Mouse (Mus musculus) large intestine, adult 2 months (tissue): ENCODE measurements around the gene Vwa5b2. TPM values are rescaled to one million over a fixed set of nuclear protein-coding genes. Genes with fewer than 3 reads are reported as not detected.

Source experiments
- DNase-seq: peaks from one replicate; pipeline ENCODE4 v3.0.0-alpha.2; 2012; ENCODE audit warnings: low read depth, low spot score
- WGBS: fragments of 180-500 bp; shearing (Covaris S2); methylation state at CpG from one replicate; pipeline ENCODE4 v1.1.7; 2018; 5-methylcytosine and 5-hydroxymethylcytosine counted together
- polyA plus RNA-seq: library from polyadenylated mRNA; depleted of rRNA; stranded (reverse); fragments of >200 nt; gene quantifications from 2 replicates; pipeline ENCODE4 v1.2.3, GENCODE M21; 2012

The Vwa5b2 gene
- polyA plus RNA-seq, 1 experiment: 2.2 TPM

- WGBS: 61% methylated on average over 9 of the region's 9 CpGs
- DNase-seq: no peak
Observed at GRCm38 (mm10) chr16:20604705-20605104, 15.4 kb downstream of the Vwa5b2 start.

DNA sequence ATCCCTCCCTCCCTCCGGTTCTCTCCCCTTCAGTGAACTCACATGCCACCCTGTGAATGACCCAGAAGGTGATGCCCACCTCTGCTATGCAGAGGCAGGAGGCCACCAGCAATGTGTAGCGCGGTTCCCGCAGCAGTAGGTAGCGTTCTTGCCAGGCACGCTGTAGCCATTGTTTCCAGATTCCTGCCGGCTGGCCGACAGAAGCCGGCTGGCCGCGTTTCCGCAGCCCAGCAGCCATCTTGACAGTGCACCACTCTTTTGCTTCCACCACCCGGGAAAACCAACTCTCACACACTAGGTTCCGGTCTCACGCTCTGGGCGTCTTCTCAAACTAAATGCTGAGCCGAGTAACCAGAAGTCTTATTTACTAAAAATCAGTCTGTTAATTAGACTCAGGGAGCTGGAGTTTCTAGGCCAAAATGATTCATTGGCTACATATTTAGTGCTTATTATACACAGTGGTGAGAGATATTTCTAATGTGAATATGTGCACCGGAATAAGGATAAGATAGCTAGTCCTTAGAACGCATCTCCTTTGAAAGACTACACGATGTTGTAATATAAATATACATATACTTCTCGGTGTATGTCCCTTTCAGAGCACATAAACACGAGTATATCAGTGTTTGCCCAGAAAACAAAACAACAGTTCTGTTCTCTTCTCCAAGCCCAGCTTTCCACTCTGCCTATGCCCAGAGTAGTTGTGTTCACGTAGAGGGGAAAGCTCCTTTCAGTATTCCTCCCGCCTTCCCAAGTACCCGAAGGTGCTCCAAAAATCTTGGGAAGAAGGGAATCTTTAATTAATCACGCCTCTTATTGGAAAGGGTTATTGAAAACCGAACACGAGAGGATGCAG is 21.5 kb downstream of the Vwa5b2 start:
- WGBS: under 1% methylated on average over 28 of the region's 28 CpGs
- DNase-seq: no peak

DNA sequence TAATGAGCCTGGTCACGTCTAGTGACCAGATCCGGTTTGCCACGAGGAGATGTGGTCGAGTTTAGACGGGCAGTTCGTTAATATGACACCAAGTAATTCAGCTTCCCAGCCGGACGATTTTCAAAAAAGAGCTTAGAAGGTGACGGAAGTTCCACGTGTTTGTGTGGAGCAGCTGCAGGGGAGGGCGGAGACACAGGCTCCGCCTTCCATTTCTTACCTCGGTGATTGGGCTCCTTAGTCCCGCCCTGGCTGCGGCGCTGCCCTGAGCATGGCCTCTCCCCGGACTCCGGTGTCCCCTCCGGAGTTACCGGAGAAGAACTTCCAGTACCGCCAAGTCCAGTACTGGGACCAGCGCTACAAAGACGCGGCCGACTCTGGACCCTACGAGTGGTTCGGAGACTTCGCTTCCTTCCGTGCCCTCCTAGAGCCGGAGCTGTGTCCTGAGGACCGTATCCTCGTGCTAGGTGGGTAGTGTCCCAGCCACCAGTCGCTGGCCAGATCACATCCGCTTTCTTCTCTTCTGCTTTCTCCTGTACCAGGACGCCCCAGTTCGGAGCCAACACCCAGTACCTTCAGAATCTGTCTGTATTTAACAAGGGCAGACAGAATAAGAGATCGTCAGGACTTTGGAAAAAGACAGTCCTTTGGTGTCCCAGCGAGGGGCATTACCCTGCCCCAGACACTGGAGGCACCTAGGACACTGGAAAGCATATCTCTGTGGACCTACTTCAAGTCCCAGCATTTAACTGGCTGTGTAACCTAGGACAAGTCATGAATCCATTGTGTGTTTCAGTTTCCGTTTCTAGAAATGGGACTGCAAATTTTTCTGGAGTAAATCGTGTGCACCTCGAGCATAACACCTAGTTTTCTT is 22.3 kb downstream of the Vwa5b2 start, which contains the start of the genes Eef1akmt4, Gm49333 and Alg3:
Gene Eef1akmt4 (plus strand): TSS at position 237 of the 871 bp plus-strand sequence.
Gene Gm49333 (plus strand): TSS at position 254 of the 871 bp plus-strand sequence.
Gene Alg3 (minus strand): TSS at position 379 of the 871 bp plus-strand sequence.
- peak; percentile 82 for DNase-seq
- under 1% methylated on average over 41 of the region's 41 CpGs for WGBS

GRCm38 (mm10) chr16:20619541-20620398 is 30.5 kb downstream of the Vwa5b2 start:
- WGBS: 5% methylated on average over 79 of the region's 83 CpGs

DNA sequence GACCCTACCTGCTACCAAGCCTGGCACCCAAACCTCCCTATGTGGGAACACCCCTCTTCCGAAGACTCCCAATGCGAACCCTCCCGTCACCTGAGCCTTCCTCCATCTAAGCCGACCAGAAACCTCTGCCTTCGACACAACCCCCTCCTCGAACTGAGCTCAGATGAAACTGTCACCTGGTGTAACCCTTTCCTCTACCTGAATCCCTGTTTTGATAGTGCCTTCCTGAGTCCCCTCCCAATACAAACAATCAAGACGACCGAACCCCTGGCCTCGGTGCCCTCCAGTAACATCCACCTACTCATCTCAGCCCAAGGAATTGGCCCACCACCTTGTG is 31.1 kb downstream of the Vwa5b2 start:
- under 1% methylated on average over 9 of the region's 9 CpGs for WGBS

More at GRCm38 (mm10) chr16:20619541-20620398, 30.5 kb downstream of the Vwa5b2 start:
- no peak for DNase-seq

GRCm38 (mm10) chr16:20620751-20621190 is 31.5 kb downstream of the Vwa5b2 start:
- DNase-seq: no peak
- under 1% methylated on average over 32 of the region's 32 CpGs for WGBS

More for the DNA sequence above, 31.1 kb downstream of the Vwa5b2 start:
- DNase-seq: no peak

GRCm38 (mm10) chr16:20621191-20621990 is 32.1 kb downstream of the Vwa5b2 start, which contains the start of gene Camk2n2:
Gene Camk2n2 (minus strand): TSS chr16:20621287.
- no peak for DNase-seq
- WGBS: under 1% methylated on average over 77 of the region's 92 CpGs

DNA sequence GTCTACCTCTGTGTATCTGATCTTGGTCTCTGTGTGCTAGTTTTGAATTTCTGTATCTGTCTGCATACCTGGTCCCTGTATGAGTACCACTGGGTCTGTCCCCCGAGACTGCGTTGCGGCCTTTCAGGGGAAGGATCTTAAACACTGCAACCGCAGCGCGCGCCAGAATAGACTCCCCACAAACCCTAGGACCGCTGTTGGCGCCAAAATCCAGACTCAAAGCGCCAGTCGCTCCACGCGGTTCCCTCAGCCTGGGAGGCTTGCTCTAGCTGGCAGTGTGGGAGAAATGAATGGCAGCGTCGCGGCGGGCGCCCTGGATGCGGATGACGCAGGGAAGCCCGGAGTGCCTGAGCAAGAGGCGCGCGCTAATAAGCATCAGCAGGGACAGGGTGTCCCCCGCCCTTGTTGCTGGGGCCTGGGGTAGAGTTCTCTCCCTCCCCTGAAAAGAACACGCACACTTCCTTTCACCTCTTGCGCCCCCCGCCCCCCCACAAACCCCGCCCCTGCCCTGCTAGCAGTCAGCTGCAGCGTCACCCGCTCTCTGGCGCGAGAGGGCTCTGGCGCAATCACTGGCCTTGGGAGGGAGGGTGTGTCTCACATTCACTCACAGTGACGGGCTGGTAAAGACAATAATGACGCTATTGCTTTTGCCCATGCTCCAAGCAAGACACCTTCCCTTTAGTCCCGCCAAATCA is 32.9 kb downstream of the Vwa5b2 start:
- DNase-seq: no peak
- under 1% methylated on average over 37 of the region's 37 CpGs for WGBS

DNA sequence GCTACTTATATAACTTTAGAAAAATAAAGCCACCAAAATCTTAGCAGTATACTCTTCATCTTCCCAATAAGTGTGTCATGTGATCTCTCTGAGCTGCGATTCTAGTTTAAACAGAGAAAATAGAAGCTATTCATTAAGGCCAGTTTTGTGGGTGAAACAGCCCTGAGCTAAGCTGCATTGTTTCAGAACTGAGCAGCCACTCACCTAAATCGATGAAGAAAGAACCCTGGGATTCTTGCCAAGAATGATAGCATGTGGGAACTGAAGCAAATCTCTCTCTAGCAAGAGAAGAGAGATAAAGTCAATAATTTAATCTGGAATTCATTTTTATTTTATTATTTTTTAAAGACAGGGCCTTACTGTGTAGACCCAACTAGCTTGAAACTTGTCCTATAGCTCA is 33.9 kb downstream of the Vwa5b2 start:
- DNase-seq: no peak
- 48% methylated on average over 2 of the region's 2 CpGs for WGBS

- 58% methylated on average over 11 of the region's 11 CpGs for WGBS
- DNase-seq: no peak
Observed at GRCm38 (mm10) chr16:20628871-20629391, 39.7 kb downstream of the Vwa5b2 start.

DNA sequence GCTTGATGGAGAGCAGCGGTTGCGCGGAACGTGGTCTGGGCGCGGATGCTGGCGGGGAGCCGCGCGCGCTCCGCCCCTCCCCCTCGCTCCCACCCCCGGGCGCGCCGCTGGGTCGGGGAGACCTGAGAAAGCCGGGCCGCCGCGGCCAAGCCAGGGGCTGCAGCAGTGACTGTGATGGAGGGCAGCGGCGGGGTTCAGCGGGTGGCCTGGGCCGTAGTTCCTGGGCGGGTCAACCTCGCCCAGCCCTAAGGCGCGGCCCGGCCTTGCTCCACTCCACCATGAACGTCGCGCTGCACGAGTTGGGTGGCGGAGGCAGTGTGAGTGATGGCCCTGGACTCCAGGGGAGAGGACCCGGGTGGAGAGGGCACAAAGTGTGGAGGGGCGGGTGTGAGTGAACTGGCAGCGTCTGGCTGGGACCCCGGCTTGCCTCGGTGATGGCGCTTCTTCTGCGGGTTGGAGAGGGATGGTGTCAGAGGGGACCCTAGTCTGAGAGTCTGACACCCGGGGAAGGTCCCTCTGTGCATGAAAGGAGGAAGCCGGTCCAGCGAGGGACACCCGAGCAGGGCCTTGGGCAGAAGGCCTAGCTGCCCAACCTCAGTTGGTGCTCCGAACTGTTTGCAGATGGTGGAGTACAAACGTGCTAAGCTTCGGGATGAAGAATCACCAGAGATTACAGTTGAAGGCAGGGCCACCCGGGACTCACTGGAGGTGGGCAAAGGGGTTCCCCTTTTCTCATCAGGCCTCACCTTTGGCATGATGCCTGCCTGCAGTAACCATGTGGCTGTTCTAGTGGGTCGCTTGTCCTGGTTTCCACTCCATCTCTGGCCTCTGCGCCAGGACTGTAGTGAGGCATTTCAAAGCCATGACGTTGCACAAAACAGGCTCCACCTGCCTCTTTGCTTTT is 40.7 kb downstream of the Vwa5b2 start, which contains the start of gene Ece2:
Gene Ece2 (plus strand): TSS at position 98 of the 904 bp plus-strand sequence.
- no peak for DNase-seq
- 8% methylated on average over 54 of the region's 54 CpGs for WGBS

GRCm38 (mm10) chr16:20637410-20637809 is 48.1 kb downstream of the Vwa5b2 start:
- WGBS: 61% methylated on average over 8 of the region's 8 CpGs
- no peak for DNase-seq

- no peak for DNase-seq
- WGBS: 76% methylated on average over 8 of the region's 8 CpGs
Observed at GRCm38 (mm10) chr16:20638367-20638766, 49.1 kb downstream of the Vwa5b2 start.

DNA sequence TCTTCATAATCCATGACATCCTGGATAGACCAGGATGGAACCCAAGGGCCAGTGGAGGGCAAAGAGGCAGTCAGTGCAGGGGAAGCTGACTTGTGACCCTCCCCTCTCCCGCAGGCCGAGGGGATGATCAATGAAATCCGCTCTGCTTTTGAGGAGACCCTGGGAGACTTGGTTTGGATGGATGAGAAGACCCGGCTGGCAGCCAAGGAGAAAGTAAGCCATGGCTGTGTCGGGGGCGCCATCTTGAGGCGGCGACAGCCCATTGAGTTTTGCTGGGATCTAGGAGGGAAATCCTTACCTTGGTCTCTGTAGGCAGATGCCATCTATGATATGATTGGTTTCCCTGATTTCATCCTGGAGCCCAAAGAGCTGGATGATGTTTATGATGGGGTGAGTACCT is 52.9 kb downstream of the Vwa5b2 start:
- no peak for DNase-seq
- 2% methylated on average over 8 of the region's 8 CpGs for WGBS

DNA sequence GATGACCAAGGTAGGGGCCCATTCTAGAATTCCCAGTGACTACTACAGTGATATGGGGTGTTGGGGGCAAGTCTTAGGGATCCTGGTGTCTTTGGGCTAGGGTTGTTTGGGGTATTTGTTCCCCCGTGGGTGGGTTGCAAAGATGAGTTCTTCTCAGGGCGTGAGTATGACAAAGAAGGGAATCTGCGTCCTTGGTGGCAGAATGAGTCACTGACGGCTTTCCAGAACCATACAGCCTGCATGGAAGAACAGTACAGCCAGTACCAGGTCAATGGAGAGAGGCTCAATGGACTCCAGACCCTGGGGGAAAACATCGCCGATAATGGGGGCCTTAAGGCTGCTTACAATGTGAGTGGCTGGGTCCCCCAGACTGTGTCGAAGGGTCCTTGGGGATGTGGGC is 54.6 kb downstream of the Vwa5b2 start:
- DNase-seq: no peak
- 76% methylated on average over 7 of the region's 7 CpGs for WGBS

- under 1% methylated on average over 46 of the region's 46 CpGs for WGBS
- DNase-seq: no peak
Observed at GRCm38 (mm10) chr16:20651076-20651946, 62.0 kb downstream of the Vwa5b2 start, which contains the start of gene Psmd2. Gene Psmd2 (plus strand): TSS chr16:20651652.
